Mouse (Mus musculus) forebrain, embryonic 15.5 days (tissue): ENCODE measurements around the gene Plin3. TPM values are rescaled to one million over a fixed set of nuclear protein-coding genes. Genes with fewer than 3 reads are reported as not detected.

Experiments used
- microRNA counts: library from miRNA; unstranded; fragments of <30 nt; microRNA quantifications from one replicate; lab custom pipeline; 2016
- microRNA-seq: library from miRNA; unstranded; fragments of <30 nt; microRNA quantifications from one replicate; pipeline ENCODE4, GENCODE M21; 2016
- polyA plus RNA-seq: library from polyadenylated mRNA; unstranded; fragments of >200 nt; fragmentation: Nextera tagmentation; extraction: Ambion mirVana; gene quantifications from 2 replicates; pipeline ENCODE4 v1.2.1, GENCODE M21; 2015

Gene Plin3
- polyA plus RNA-seq, 1 experiment from 2014 or later, result 13.6 TPM

MicroRNAs encoded within 50 kb of the gene (microRNA counts, 519-probe panel; counts per million panel counts)
- microRNA mmu-miR-7b (lab: Ali Mortazavi, UCI), result 2,349 counts per million, percentile 45 among the panel's probes with 10 or more counts

Small RNAs within 50 kb of the gene (microRNA-seq; reads per million reads assigned to microRNA genes)
- 1,304 reads per million, percentile 80 among the genes with 10 or more reads in this experiment for gene Mir7b

Other genes with a start within 250 kb of the Plin3 start
- gene Ubxn6, start 217.8 kb downstream of the Plin3 start, polyA plus RNA-seq, result 81.1 and 89.5 TPM in 2 replicates
- 144 and 167 TPM in 2 replicates for gene Hdgfl2, start 213.2 kb downstream of the Plin3 start, polyA plus RNA-seq
- 0.11 TPM in 2 replicates for gene Plin4, start 183.1 kb downstream of the Plin3 start, polyA plus RNA-seq
- gene Plin5, start 175.3 kb downstream of the Plin3 start, polyA plus RNA-seq, result 0.69 and 0.74 TPM in 2 replicates
- 0.13 and 0.19 TPM in 2 replicates for gene Lrg1, start 170.9 kb downstream of the Plin3 start, polyA plus RNA-seq
- 13.6 and 14.2 TPM in 2 replicates for gene Sema6b, start 152.5 kb downstream of the Plin3 start, polyA plus RNA-seq
- 9.0 and 10.0 TPM in 2 replicates for gene Tnfaip8l1, start 130.4 kb downstream of the Plin3 start, polyA plus RNA-seq
- 59.7 and 63.2 TPM in 2 replicates for gene Mydgf, start 109.0 kb downstream of the Plin3 start, polyA plus RNA-seq
- gene Dpp9, start 74.0 kb downstream of the Plin3 start, polyA plus RNA-seq, result 30.7 and 31.2 TPM in 2 replicates
- gene Fem1a, start 36.1 kb downstream of the Plin3 start, polyA plus RNA-seq, result 21.4 and 22.9 TPM in 2 replicates
- gene Ticam1, start 16.1 kb downstream of the Plin3 start, polyA plus RNA-seq, result 1.3 and 1.7 TPM in 2 replicates
- gene Arrdc5, start 7.4 kb upstream of the Plin3 start, polyA plus RNA-seq, result not detected in 2 replicates
- 55.6 and 65.1 TPM in 2 replicates for gene Uhrf1, start 10.4 kb upstream of the Plin3 start, polyA plus RNA-seq
- gene Kdm4b, start 33.2 kb upstream of the Plin3 start, polyA plus RNA-seq, result 81.2 and 81.5 TPM in 2 replicates
- gene Ptprs, start 183.6 kb upstream of the Plin3 start, polyA plus RNA-seq, result 375 and 409 TPM in 2 replicates
- 0.14 and 0.36 TPM in 2 replicates for gene Znrf4, start 219.6 kb upstream of the Plin3 start, polyA plus RNA-seq